ENCODE assay signal across 23 mouse cellular contexts in the genomic region with DNA sequence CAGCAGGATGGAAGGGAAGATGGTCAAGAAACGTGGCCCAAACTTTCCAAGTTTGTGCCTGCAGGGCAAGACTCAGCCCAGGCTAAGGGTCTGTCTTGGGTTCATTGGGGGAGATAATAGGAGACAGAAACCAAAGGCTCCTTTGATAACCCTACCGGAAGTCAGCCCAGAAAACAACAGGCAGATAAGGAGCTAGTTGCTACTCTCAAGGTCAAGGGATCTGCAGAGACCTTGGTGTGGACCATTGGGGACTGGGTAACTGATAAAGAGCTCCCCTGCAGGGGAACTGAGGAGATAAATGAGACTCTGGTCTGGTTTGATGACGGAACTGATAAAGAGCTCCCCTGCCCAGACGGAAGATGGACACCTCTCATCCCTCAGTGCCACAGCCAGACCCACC. TPM values are rescaled to one million over a fixed set of nuclear protein-coding genes. Genes with fewer than 3 reads are reported as not detected.
DNase-seq lines count a peak whose midpoint lies in the region; ATAC-seq and TF ChIP-seq lines count a peak whose summit lies in the region.
"Had no signal": no experiment of that assay in that cellular context is flagged by ENCODE, and none has a peak within 500 bp of the region (broad histone marks: within the 10 kb centered on the region; RNA-seq: fewer than 3 reads in every experiment).

No protein-coding gene starts in this region.

- peak overlapping the region; percentile 27; the same call in 1 of the 2 replicates for H3K27ac ChIP-seq in liver, embryonic 12.5 days
- no peak overlapping the region for H3K27ac ChIP-seq in liver, postnatal 0 days (ENCODE audit: low read depth)
- H3K27ac ChIP-seq: embryonic facial prominence, embryonic 12.5 days; forebrain, embryonic 12.5 days; heart, adult 2 months; hindbrain, embryonic 10.5 days; hindbrain, embryonic 14.5 days had no signal

- 27% methylated on average over 4 of the region's 4 CpGs for WGBS in liver, embryonic 12.5 days (ENCODE audit: insufficient replicate concordance)
- WGBS in liver, postnatal 0 days (ENCODE audit: insufficient replicate concordance), result 45% methylated on average over 4 of the region's 4 CpGs

- no peak for TF ChIP-seq EP300 in liver, postnatal 0 days (IDR thresholded peaks at IDR 0.05; ENCODE audit: low read depth)

- 0 out of 2 replicates have a peak overlapping the region, but pooled peaks have one; percentile 31 for H3K9ac ChIP-seq in liver, embryonic 12.5 days
- H3K9ac ChIP-seq in liver, postnatal 0 days (replicated peaks), result no peak overlapping the region
- H3K9ac ChIP-seq: embryonic facial prominence, embryonic 12.5 days; forebrain, embryonic 12.5 days; heart, embryonic 12.5 days; hindbrain, embryonic 14.5 days had no signal

- DNase-seq in liver, postnatal 0 days, result no peak
- DNase-seq in G1E (ENCODE audit: low spot score), result no peak
- DNase-seq in adrenal gland, adult (ENCODE audit: inconsistent age in 2 of 2, low spot score in 1 of 2), result no peak
- DNase-seq in frontal cortex, adult 2 months (ENCODE audit: extremely low spot score in 1 of 2, low spot score in 1 of 2), result no peak
- no peak for DNase-seq in MN1 (ENCODE audit: low spot score)
- DNase-seq: adrenal gland, adult 2 months; adrenal gland, postnatal 25 days; cerebellum, adult 2 months; cerebellum, postnatal 25 days; gastrocnemius, postnatal 14 days; heart, adult 2 months had no signal

- H3K9me3 ChIP-seq in liver, embryonic 12.5 days (replicated peaks), result 0 out of 2 replicates have a peak, but pooled peaks cover 4% of the 10 kb centered on the region
- H3K9me3 ChIP-seq in liver, postnatal 0 days (ENCODE audit: low read length), result 0 out of 2 replicates have a peak, but pooled peaks cover 2% of the 10 kb centered on the region
- H3K9me3 ChIP-seq in G1E (replicated peaks), result peaks cover 12% of the 10 kb centered on the region
- H3K9me3 ChIP-seq: embryonic facial prominence, embryonic 12.5 days; forebrain, embryonic 12.5 days had no signal

- no peaks in the 10 kb centered on the region for H3K36me3 ChIP-seq in liver, embryonic 12.5 days
- H3K36me3 ChIP-seq in liver, postnatal 0 days (replicated peaks; ENCODE audit: insufficient read depth, low read length), result no peaks in the 10 kb centered on the region
- no peaks in the 10 kb centered on the region for H3K36me3 ChIP-seq in G1E (replicated peaks)
- H3K36me3 ChIP-seq: embryonic facial prominence, embryonic 12.5 days; forebrain, embryonic 12.5 days; heart, embryonic 12.5 days; hindbrain, embryonic 10.5 days had no signal

- no peaks in the 10 kb centered on the region for H3K27me3 ChIP-seq in liver, embryonic 12.5 days (replicated peaks)
- H3K27me3 ChIP-seq in liver, postnatal 0 days (ENCODE audit: insufficient read depth, low read length), result no peaks in the 10 kb centered on the region
- H3K27me3 ChIP-seq in G1E (ENCODE audit: insufficient read depth, low read length), result no peaks in the 10 kb centered on the region
- H3K27me3 ChIP-seq: CH12.LX; embryonic facial prominence, embryonic 12.5 days; forebrain, embryonic 12.5 days; heart, embryonic 12.5 days; Patski had no signal

- H3K4me2 ChIP-seq in liver, embryonic 12.5 days, result no peak overlapping the region
- no peak overlapping the region for H3K4me2 ChIP-seq in liver, postnatal 0 days (ENCODE audit: low read depth, low read length)
- H3K4me2 ChIP-seq: embryonic facial prominence, embryonic 12.5 days; forebrain, embryonic 12.5 days; heart, embryonic 12.5 days; hindbrain, embryonic 14.5 days had no signal

- peak; percentile 55; the same call in 1 of the 2 replicates for ATAC-seq in liver, embryonic 12.5 days
- no peak for ATAC-seq in liver, postnatal 0 days
- ATAC-seq in G1E (ENCODE audit: extremely low read depth, insufficient number of reproducible peaks, low FRiP score, poor library complexity, severe bottlenecking), result peak; percentile 85
- ATAC-seq in erythroid progenitor cell, adult 5-6 weeks (replicated peaks; ENCODE audit: low FRiP score, poor library complexity, severe bottlenecking), result 0 out of 2 replicates have a peak, but pooled peaks have one; percentile 30
- 0 out of 2 replicates have a peak, but pooled peaks have one; percentile 17 for ATAC-seq in megakaryocyte progenitor cell, adult 5-6 weeks (replicated peaks; ENCODE audit: poor library complexity)
- ATAC-seq: activated CD4-positive, CD25-positive, alpha-beta regulatory T cell, adult 4 months; forebrain, embryonic 16.5 days; Patski had no signal

- peaks cover 27% of the 10 kb centered on the region for H3K4me1 ChIP-seq in liver, embryonic 12.5 days
- H3K4me1 ChIP-seq in liver, postnatal 0 days (ENCODE audit: insufficient read depth), result peaks cover 10% of the 10 kb centered on the region
- peaks cover 12% of the 10 kb centered on the region for H3K4me1 ChIP-seq in G1E (ENCODE audit: insufficient read depth, low read depth, low read length)
- H3K4me1 ChIP-seq: embryonic facial prominence, embryonic 12.5 days; forebrain, embryonic 12.5 days; heart, embryonic 12.5 days; hindbrain, embryonic 10.5 days had no signal

- no peak for TF ChIP-seq CTCF in liver, postnatal 0 days (IDR thresholded peaks at IDR 0.05; ENCODE audit: low read depth)
- no peak for TF ChIP-seq CTCF in G1E (IDR thresholded peaks at IDR 0.05; ENCODE audit: low read depth, low read length)

- H3K4me3 ChIP-seq in liver, embryonic 12.5 days, result no peak overlapping the region
- H3K4me3 ChIP-seq in liver, postnatal 0 days (ENCODE audit: low read depth, low read length), result no peak overlapping the region
- H3K4me3 ChIP-seq in G1E (ENCODE audit: low read depth, low read length), result no peak overlapping the region
- H3K4me3 ChIP-seq: embryonic facial prominence, embryonic 12.5 days; forebrain, embryonic 12.5 days; heart, adult 2 months; heart, embryonic 12.5 days; hindbrain, embryonic 10.5 days had no signal

RNA-seq across cellular contexts. Expression of a gene that starts 45.0 kb away (rescaled TPM):
- polyA plus RNA-seq in liver, embryonic 12.5 days (2016; fragmentation: Nextera tagmentation; extraction: Ambion mirVana), result 22.2 and 23.4 TPM in 2 replicates
- polyA plus RNA-seq in liver, postnatal 0 days (2015; fragmentation: Nextera tagmentation; extraction: Ambion mirVana), result 10.1 and 10.4 TPM in 2 replicates
- total RNA-seq in G1E (2014; fragmentation: Nextera tagmentation) (88.1 and 99.3 TPM in 2 replicates), G1E (2017) (20.1 and 21.1 TPM in 2 replicates)
- 154 and 169 TPM in 2 replicates for polyA plus RNA-seq in G1E (2012)
- total RNA-seq in erythroid progenitor cell, adult 5-6 weeks (2015; ENCODE audit: low replicate concordance), result 46.5 and 50.8 TPM in 2 replicates
- 44.3 and 45.0 TPM in 2 replicates for total RNA-seq in erythroid progenitor cell, adult 5-6 weeks (2017; ENCODE audit: low replicate concordance)
- 33.8 and 42.4 TPM in 2 replicates for total RNA-seq in megakaryocyte progenitor cell, adult 5-6 weeks (2015)
- 17.8 and 25.6 TPM in 2 replicates for total RNA-seq in megakaryocyte progenitor cell, adult 5-6 weeks (2017)
- polyA plus RNA-seq in frontal cortex, adult 2 months (2012; rRNA removed), result 4.6 and 5.4 TPM in 2 replicates
